Mouse (Mus musculus): ENCODE measurements at regions not wholly inside any gene's neighbourhood (a gene's known extent, or its start where the extent isn't known, plus 50 kb on each side); places are given as distances from the start of the nearest gene placed in this dataset.

GRCm38 (mm10) chr5:119325681-119326255, 344.7 kb upstream of the Tbx3 start:
- Histone ChIP-seq H3K36me3 (ENCODE audit: control insufficient read depth, insufficient read depth, low read length) (no peaks in the 10 kb centered on the region), H3K4me1 (ENCODE audit: control insufficient read depth, insufficient read depth, low read length) (peaks cover 3% of the 10 kb centered on the region), H3K27ac (no peak overlapping the region), H3K27me3 (ENCODE audit: control insufficient read depth, insufficient read depth, low read length) (no peaks in the 10 kb centered on the region), H3K4me3 (no peak overlapping the region), H3K9ac (ENCODE audit: low read depth, low read length) (no peak overlapping the region), H3K79me2 (replicated peaks; ENCODE audit: control insufficient read depth, insufficient read depth, low read length) (no peaks in the 10 kb centered on the region)
- 42% methylated on average over 13 of the region's 13 CpGs for WGBS
- TF ChIP-seq CTCF (IDR thresholded peaks at IDR 0.05) (no peak), EP300 (IDR thresholded peaks at IDR 0.05; ENCODE audit: insufficient read depth, low read depth, low read length) (no peak), POLR2A (IDR thresholded peaks at IDR 0.05; ENCODE audit: insufficient read depth, low read depth, low read length) (no peak)
- peak in 1 of 2 experiments; percentile 13 for DNase-seq
- intact Hi-C loops (cut with DNase I), result no loop called here

- H3K79me2 ChIP-seq (replicated peaks; ENCODE audit: control insufficient read depth, insufficient read depth, low read length), result no peaks in the 10 kb centered on the region
- WGBS, result 93% methylated on average over 8 of the region's 8 CpGs
- no peaks in the 10 kb centered on the region for H3K36me3 ChIP-seq (ENCODE audit: control insufficient read depth, insufficient read depth, low read length)
- TF ChIP-seq POLR2A (IDR thresholded peaks at IDR 0.05; ENCODE audit: insufficient read depth, low read depth, low read length) (no peak), EP300 (IDR thresholded peaks at IDR 0.05; ENCODE audit: insufficient read depth, low read depth, low read length) (no peak), CTCF (IDR thresholded peaks at IDR 0.05) (no peak)
- DNase-seq, result no peak
- H3K9ac ChIP-seq (ENCODE audit: low read depth, low read length), result no peak overlapping the region
- no peak overlapping the region for H3K27ac ChIP-seq
- no peaks in the 10 kb centered on the region; the same call in 1 of the 2 replicates for H3K27me3 ChIP-seq (ENCODE audit: control insufficient read depth, insufficient read depth, low read length)
- H3K4me1 ChIP-seq (ENCODE audit: control insufficient read depth, insufficient read depth, low read length), result peaks cover 4% of the 10 kb centered on the region; the same call in 1 of the 2 replicates
- H3K4me3 ChIP-seq, result no peak overlapping the region
- intact Hi-C loops (cut with DNase I), result no loop called here
These were observed 343.6 kb upstream of the Tbx3 start for GRCm38 (mm10) chr5:119326895-119327294.

- H3K27me3 ChIP-seq (ENCODE audit: control insufficient read depth, insufficient read depth, low read length), result no peaks in the 10 kb centered on the region; the same call in 1 of the 2 replicates
- no peaks in the 10 kb centered on the region for H3K79me2 ChIP-seq (replicated peaks; ENCODE audit: control insufficient read depth, insufficient read depth, low read length)
- no peak overlapping the region for H3K4me3 ChIP-seq
- peaks cover 5% of the 10 kb centered on the region; the same call in 1 of the 2 replicates for H3K4me1 ChIP-seq (ENCODE audit: control insufficient read depth, insufficient read depth, low read length)
- no peak overlapping the region for H3K9ac ChIP-seq (ENCODE audit: low read depth, low read length)
- no peaks in the 10 kb centered on the region for H3K36me3 ChIP-seq (ENCODE audit: control insufficient read depth, insufficient read depth, low read length)
- WGBS, result 69% methylated on average over 7 of the region's 7 CpGs
- no peak overlapping the region for H3K27ac ChIP-seq
- intact Hi-C loops (cut with DNase I), result no loop called here
- TF ChIP-seq EP300 (IDR thresholded peaks at IDR 0.05; ENCODE audit: insufficient read depth, low read depth, low read length), result no peak
- TF ChIP-seq POLR2A (IDR thresholded peaks at IDR 0.05; ENCODE audit: insufficient read depth, low read depth, low read length), result no peak
- no peak for TF ChIP-seq CTCF (IDR thresholded peaks at IDR 0.05)
- DNase-seq, result no peak
These were observed 341.5 kb upstream of the Tbx3 start for GRCm38 (mm10) chr5:119328971-119329370.

GRCm38 (mm10) chr5:119329371-119329770, 341.1 kb upstream of the Tbx3 start:
- no peak overlapping the region for H3K27ac ChIP-seq
- TF ChIP-seq CTCF (IDR thresholded peaks at IDR 0.05) (no peak), POLR2A (IDR thresholded peaks at IDR 0.05; ENCODE audit: insufficient read depth, low read depth, low read length) (no peak), EP300 (IDR thresholded peaks at IDR 0.05; ENCODE audit: insufficient read depth, low read depth, low read length) (no peak)
- H3K9ac ChIP-seq (ENCODE audit: low read depth, low read length), result no peak overlapping the region
- intact Hi-C loops (cut with DNase I), result no loop called here
- WGBS, result 92% methylated on average over 10 of the region's 10 CpGs
- peak in 1 of 2 experiments; percentile 26 for DNase-seq
- no peaks in the 10 kb centered on the region for H3K79me2 ChIP-seq (replicated peaks; ENCODE audit: control insufficient read depth, insufficient read depth, low read length)
- H3K4me1 ChIP-seq (ENCODE audit: control insufficient read depth, insufficient read depth, low read length), result peaks cover 5% of the 10 kb centered on the region; the same call in 1 of the 2 replicates
- no peak overlapping the region for H3K4me3 ChIP-seq
- H3K36me3 ChIP-seq (ENCODE audit: control insufficient read depth, insufficient read depth, low read length), result no peaks in the 10 kb centered on the region
- H3K27me3 ChIP-seq (ENCODE audit: control insufficient read depth, insufficient read depth, low read length), result no peaks in the 10 kb centered on the region; the same call in 1 of the 2 replicates

- intact Hi-C loops (cut with DNase I), result no loop called here
- 79% methylated on average over 6 of the region's 6 CpGs for WGBS
- H3K27ac ChIP-seq, result no peak overlapping the region
- no peaks in the 10 kb centered on the region for H3K36me3 ChIP-seq (ENCODE audit: control insufficient read depth, insufficient read depth, low read length)
- DNase-seq, result no peak
- H3K79me2 ChIP-seq (replicated peaks; ENCODE audit: control insufficient read depth, insufficient read depth, low read length), result no peaks in the 10 kb centered on the region
- H3K9ac ChIP-seq (ENCODE audit: low read depth, low read length), result no peak overlapping the region
- H3K27me3 ChIP-seq (ENCODE audit: control insufficient read depth, insufficient read depth, low read length), result no peaks in the 10 kb centered on the region; the same call in 1 of the 2 replicates
- H3K4me3 ChIP-seq, result no peak overlapping the region
- TF ChIP-seq EP300 (IDR thresholded peaks at IDR 0.05; ENCODE audit: insufficient read depth, low read depth, low read length) (no peak), POLR2A (IDR thresholded peaks at IDR 0.05; ENCODE audit: insufficient read depth, low read depth, low read length) (no peak), CTCF (IDR thresholded peaks at IDR 0.05) (no peak)
- H3K4me1 ChIP-seq (ENCODE audit: control insufficient read depth, insufficient read depth, low read length), result peaks cover 5% of the 10 kb centered on the region; the same call in 1 of the 2 replicates
These were observed 340.6 kb upstream of the Tbx3 start for GRCm38 (mm10) chr5:119329860-119330259.

- no peak for TF ChIP-seq CTCF (IDR thresholded peaks at IDR 0.05)
- TF ChIP-seq POLR2A (IDR thresholded peaks at IDR 0.05; ENCODE audit: insufficient read depth, low read depth, low read length), result no peak
- no peak for TF ChIP-seq EP300 (IDR thresholded peaks at IDR 0.05; ENCODE audit: insufficient read depth, low read depth, low read length)
- WGBS, result 74% methylated on average over 3 of the region's 3 CpGs
- Histone ChIP-seq H3K27me3 (ENCODE audit: control insufficient read depth, insufficient read depth, low read length) (no peaks in the 10 kb centered on the region; the same call in 1 of the 2 replicates), H3K36me3 (ENCODE audit: control insufficient read depth, insufficient read depth, low read length) (no peaks in the 10 kb centered on the region), H3K9ac (ENCODE audit: low read depth, low read length) (no peak overlapping the region), H3K4me3 (no peak overlapping the region), H3K4me1 (ENCODE audit: control insufficient read depth, insufficient read depth, low read length) (0 out of 2 replicates have a peak, but pooled peaks cover 2% of the 10 kb centered on the region), H3K27ac (no peak overlapping the region), H3K79me2 (replicated peaks; ENCODE audit: control insufficient read depth, insufficient read depth, low read length) (no peaks in the 10 kb centered on the region)
- intact Hi-C loops (cut with DNase I), result no loop called here
- DNase-seq, result no peak
These were observed 339.0 kb upstream of the Tbx3 start for GRCm38 (mm10) chr5:119331461-119331860.

Measured in heart, adult 2 months (tissue).